Mouse (Mus musculus) right cerebral cortex, postnatal 25 days (tissue): ENCODE data around the gene Dcaf17.

Experiments
- DNase-seq: peaks from one replicate; pipeline ENCODE4 v3.0.0; 2022

The Dcaf17 gene

GRCm38 (mm10) chr2:71056115-71056835 is 1.1 kb downstream of the Dcaf17 start:
- no peak for DNase-seq

DNA sequence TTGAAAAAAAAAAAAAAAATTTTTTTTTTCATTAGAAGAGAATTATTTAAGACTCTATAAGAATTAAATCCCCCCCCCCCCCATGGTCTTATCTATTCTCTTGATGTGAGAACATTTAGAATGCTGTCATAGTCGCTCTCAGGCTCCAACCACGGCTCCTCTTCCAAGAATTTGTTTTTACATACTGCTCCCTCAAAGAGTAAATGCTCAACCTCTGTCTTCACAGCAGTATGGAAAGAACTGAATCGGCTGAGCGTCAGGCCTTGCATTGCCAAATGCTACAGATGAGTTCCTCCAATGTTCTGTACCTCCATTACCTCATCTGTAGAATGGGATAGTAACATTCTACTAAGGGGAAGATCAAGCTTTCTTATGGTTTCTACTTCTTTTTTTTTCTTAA is 16.5 kb downstream of the Dcaf17 start:
- no peak for DNase-seq

- no peak for DNase-seq
These were observed 18.2 kb downstream of the Dcaf17 start for GRCm38 (mm10) chr2:71073330-71073729.

DNA sequence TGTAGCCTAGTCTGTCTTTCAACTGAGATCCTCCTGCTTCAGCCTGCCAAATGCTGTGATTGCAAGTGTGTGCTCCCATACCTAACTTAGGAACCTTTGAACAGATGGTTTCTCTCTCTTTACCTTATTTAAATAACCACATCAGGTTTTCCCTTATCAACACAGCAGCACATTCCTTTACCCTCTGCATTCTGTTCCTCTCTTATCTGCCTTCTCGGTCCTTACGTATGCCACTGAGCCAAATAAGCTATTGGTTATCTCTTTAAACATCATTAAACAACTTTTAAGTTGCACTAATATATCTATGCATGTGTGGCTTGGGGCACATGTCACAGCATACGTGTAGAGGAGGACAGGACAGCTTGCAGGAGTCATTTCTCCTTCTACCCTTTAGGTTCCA is 18.7 kb downstream of the Dcaf17 start:
- DNase-seq: no peak

- DNase-seq: no peak
These were observed 27.3 kb downstream of the Dcaf17 start for GRCm38 (mm10) chr2:71082416-71082815.

DNA sequence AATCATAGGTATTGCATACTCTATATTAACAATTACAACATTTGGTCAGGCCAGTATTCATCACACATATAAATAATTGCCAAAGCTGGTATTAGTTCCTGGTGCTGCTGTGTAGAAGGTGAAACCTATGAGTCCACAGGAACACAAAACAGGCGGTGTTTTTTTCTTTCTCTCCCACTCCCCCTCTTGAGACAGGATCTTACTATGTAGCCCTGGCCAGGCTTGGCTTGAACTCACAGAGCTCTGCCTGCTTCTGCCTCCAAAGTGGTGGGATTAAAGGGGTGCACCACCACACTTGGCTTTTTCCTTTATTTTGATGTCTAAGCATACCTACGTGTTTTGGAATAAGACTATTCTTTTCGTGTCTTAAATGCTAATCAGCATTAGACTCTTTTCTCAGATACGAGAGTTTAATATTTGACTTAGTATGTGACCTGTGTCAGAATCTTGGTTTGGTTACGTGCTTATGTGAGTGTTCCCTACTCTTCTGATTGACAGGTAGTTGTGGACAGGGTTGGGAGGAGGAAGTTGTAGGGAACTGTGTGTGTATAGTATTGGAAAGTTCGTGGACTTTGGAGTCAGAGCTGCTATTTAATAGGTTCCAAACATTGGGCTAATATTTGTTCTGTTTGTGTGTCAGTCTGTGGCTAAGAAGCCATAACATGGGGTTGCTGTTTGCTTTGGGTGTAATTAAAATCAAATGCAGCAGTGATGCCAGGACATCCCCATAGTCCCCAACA is 28.5 kb downstream of the Dcaf17 start:
- DNase-seq: no peak

GRCm38 (mm10) chr2:71089766-71090165 is 34.6 kb downstream of the Dcaf17 start:
- DNase-seq: no peak

DNA sequence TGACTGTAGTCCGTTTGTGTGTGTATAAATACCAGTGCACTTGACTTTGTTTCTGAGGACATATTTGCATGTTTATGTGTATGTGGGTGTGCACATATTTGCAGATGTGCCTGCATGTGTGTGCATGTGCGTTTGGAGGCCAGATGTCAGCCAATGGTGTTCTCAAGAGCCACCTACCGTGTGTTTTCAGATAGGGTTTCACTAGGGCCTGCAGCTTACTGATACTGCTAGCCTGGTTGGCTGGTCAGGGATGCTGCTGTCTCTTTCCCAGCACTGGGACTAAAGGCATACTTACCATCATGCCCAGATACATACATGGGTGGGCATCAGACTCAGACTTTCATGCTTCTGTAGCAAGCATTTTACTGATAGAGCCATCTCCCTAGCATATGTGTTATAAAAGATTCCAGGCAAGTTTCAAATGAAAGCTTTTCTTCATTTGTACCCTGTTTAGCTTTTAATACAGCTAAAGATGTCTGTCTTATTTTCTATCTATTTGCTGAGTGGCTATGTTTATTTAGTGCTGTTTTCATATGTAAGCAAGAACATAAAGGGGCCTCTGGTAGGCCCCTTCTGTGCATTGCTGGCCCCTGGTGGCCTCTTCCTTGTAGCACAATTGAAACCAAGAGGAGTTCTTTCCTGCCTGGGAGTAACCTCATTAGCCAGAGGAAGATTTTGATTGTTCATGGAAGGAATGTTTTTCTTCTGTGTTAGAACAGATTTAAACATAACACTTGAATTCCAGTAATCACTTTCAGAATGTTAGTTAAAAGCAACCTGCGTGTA is 35.7 kb downstream of the Dcaf17 start:
- no peak for DNase-seq

DNA sequence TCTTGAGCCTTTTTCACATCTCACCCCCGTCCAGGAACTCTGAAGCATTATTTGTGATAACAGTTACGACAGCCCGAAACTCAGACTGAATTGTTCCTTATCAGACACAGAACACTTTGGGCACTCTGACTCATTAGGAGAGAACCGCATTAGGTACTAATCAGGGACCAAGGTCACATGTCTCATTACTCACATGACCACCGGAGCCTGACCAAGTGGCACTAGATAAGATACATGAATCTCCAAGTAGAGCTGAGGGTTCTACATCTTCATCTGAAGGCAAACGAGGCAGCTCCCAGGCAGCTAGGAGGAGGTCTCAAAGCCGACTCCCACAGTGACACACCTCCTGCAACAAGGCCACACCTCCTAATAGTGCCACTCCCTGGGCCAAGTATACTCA is 41.0 kb downstream of the Dcaf17 start:
- no peak for DNase-seq

GRCm38 (mm10) chr2:71102621-71103291 is 47.6 kb downstream of the Dcaf17 start:
- DNase-seq: no peak

- no peak for DNase-seq
These were observed 48.2 kb downstream of the Dcaf17 start for GRCm38 (mm10) chr2:71103292-71103680.

GRCm38 (mm10) chr2:71104696-71105095 is 49.6 kb downstream of the Dcaf17 start:
- no peak for DNase-seq

- no peak for DNase-seq
These were observed 50.5 kb downstream of the Dcaf17 start for GRCm38 (mm10) chr2:71105469-71106215.

GRCm38 (mm10) chr2:71107225-71107624 is 52.1 kb downstream of the Dcaf17 start:
- DNase-seq: no peak

DNA sequence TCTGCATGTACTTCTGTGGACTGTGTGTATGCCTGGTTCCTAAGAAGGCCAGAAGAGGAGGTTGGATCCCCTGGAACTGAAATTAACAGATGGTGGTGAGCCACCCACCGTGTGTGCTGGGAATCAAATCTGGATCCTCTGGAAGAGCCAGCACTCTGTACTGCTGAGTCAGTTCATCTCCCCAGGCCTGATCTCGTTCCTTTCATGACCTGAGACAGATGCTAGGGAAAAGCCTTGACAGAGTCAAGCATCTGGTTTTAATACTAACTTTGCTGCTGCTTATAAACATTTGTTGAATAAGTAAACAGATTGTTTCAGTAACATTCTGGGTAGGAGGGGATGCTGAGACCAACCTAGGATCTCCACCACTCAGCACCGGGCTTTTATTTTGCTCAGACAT is 53.4 kb downstream of the Dcaf17 start:
- DNase-seq: no peak

DNA sequence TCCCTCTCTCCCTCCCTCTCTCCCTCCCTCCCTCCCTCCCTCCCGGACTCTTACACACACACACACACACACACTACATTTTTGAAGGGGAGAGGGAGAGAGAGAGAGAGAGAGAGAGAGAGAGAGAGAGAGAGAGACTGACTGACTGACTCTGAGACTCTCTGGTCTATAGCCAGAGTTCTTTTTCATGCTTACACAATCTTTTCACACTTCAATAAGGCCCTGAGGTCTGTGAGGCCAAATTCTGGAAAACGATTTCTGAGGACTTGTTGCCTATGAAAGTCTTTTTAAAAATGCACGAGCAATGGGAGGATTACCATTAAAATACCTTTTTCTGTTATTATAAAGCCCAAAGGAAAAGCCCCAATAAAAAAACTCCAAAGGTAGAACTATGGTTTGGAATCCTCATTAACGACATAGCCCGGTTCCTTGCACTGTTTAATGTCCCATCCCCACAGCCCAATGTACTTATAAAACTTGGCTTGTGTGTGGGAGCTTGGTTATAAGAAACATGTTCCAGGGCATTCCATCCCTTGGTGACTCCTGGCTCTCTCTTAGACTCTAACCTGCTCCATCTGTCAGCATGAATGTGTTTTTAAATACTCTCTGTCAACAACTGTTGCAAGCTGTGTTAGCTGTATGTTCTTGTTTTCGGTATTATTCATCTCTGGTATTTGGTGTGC is 58.5 kb downstream of the Dcaf17 start:
- DNase-seq: no peak

DNA sequence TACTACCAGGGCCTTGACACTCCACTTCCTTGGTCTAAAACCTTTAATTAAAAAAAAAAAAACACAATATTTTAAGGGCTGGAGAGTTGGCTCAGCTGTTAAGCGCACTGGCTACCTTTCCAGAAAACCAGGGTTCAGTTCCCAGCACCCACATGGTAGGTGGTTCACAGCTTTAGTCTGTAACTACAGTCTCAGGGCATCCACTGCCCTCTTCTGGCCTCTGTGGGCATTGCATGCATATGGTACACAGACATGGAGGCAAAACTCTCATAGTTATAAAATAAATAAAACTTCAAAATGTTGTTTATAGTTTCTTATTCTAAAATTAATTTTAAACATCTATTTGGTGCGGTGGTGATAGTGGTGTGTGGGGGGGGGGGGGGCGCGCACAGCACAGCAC is 61.0 kb downstream of the Dcaf17 start:
- no peak for DNase-seq

- DNase-seq: no peak
These were observed 62.9 kb downstream of the Dcaf17 start, which contains the start of gene Cybrd1 for GRCm38 (mm10) chr2:71117797-71118708. Gene Cybrd1 (plus strand): TSS chr2:71117923.

- DNase-seq: peak; percentile 40
These were observed 65.7 kb downstream of the Dcaf17 start for GRCm38 (mm10) chr2:71120844-71121243.

DNA sequence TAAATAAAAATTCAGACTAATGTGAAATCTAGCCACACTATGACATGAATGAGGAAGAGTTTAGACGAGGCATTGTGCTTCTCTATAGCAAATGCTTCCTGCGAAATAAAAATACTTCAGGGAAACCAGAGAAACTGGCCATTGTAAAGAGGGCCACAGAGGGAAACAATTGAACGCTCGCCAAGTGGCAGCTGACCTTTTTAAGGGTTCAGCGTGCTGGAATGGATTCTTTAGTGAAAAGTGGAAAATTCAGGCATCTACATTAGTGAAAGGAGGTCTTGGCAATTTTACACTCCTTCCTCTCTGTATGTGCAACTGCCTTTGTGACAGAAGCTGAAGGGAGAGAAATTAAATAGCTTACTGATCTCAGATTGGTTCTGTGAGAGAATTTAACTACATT is 66.3 kb downstream of the Dcaf17 start:
- DNase-seq: no peak
